Mouse (Mus musculus) G1E (cell line): ENCODE measurements around the gene Gimd1.

Experiments
- CTCF ChIP-seq: IDR thresholded peaks from 2 replicates; pipeline ENCODE4 v1.5.1; 2012; ENCODE audit warnings: low read depth, low read length, inconsistent platforms, mixed read lengths
- GATA1 ChIP-seq: IDR thresholded peaks from 2 replicates; pipeline ENCODE4 v1.6.1; 2012; ENCODE audit warnings: borderline replicate concordance, low read length, inconsistent platforms, mixed read lengths
- GATA2 ChIP-seq: IDR thresholded peaks from 2 replicates; pipeline ENCODE4 v1.6.1; 2012; ENCODE audit warnings: low read depth, low read length, inconsistent platforms, borderline replicate concordance
- POLR2AphosphoS5 ChIP-seq: IDR thresholded peaks from 2 replicates; pipeline ENCODE4 v1.6.1; 2012; ENCODE audit warnings: low read depth, low read length, inconsistent platforms; ENCODE audit not compliant: insufficient replicate concordance
- TAL1 ChIP-seq: conservative IDR thresholded peaks from 2 replicates; pipeline ENCODE4 v1.6.1; 2012; ENCODE audit warnings: low read depth, low read length, inconsistent platforms, mixed read lengths

- no peak for TF ChIP-seq CTCF
- no peak for TF ChIP-seq TAL1
- no peak for TF ChIP-seq GATA1
- TF ChIP-seq GATA2 = no peak
- no peak for TF ChIP-seq POLR2AphosphoS5
Observed at GRCm38 (mm10) chr3:132590604-132591003, 39.0 kb upstream of the Gimd1 start.
